Mouse (Mus musculus): ENCODE data around the gene Adcy1.
"Not testable (repeated sequence)": the region's sequence is repeated elsewhere in the genome, so short reads cannot be mapped to it uniquely, and the experiment has no call there.

The Adcy1 gene

GRCm38 (mm10) chr11:7214342-7214660, 151.0 kb downstream of the Adcy1 start:
- ATAC-seq (ENCODE audit: low TSS enrichment): peak; percentile 26

- peak; percentile 44 for ATAC-seq (ENCODE audit: low TSS enrichment)
Measured at GRCm38 (mm10) chr11:7214761-7215160, 151.5 kb downstream of the Adcy1 start.

GRCm38 (mm10) chr11:7215703-7216102, 152.4 kb downstream of the Adcy1 start:
- no peak for ATAC-seq (ENCODE audit: low TSS enrichment)

- not testable (repeated sequence) for ATAC-seq (ENCODE audit: low TSS enrichment)
Measured at GRCm38 (mm10) chr11:7221826-7222225, 158.5 kb downstream of the Adcy1 start.

- peak; percentile 93 for ATAC-seq (ENCODE audit: low TSS enrichment)
Measured at GRCm38 (mm10) chr11:7226200-7226599, 162.9 kb downstream of the Adcy1 start.

- ATAC-seq (ENCODE audit: low TSS enrichment): no peak
Measured at GRCm38 (mm10) chr11:7226810-7227550, 163.7 kb downstream of the Adcy1 start.

GRCm38 (mm10) chr11:7228107-7228506, 164.8 kb downstream of the Adcy1 start:
- no peak for ATAC-seq (ENCODE audit: low TSS enrichment)
